Comparison of ENCODE assay signal across 7 mouse cellular contexts in the genomic region with DNA sequence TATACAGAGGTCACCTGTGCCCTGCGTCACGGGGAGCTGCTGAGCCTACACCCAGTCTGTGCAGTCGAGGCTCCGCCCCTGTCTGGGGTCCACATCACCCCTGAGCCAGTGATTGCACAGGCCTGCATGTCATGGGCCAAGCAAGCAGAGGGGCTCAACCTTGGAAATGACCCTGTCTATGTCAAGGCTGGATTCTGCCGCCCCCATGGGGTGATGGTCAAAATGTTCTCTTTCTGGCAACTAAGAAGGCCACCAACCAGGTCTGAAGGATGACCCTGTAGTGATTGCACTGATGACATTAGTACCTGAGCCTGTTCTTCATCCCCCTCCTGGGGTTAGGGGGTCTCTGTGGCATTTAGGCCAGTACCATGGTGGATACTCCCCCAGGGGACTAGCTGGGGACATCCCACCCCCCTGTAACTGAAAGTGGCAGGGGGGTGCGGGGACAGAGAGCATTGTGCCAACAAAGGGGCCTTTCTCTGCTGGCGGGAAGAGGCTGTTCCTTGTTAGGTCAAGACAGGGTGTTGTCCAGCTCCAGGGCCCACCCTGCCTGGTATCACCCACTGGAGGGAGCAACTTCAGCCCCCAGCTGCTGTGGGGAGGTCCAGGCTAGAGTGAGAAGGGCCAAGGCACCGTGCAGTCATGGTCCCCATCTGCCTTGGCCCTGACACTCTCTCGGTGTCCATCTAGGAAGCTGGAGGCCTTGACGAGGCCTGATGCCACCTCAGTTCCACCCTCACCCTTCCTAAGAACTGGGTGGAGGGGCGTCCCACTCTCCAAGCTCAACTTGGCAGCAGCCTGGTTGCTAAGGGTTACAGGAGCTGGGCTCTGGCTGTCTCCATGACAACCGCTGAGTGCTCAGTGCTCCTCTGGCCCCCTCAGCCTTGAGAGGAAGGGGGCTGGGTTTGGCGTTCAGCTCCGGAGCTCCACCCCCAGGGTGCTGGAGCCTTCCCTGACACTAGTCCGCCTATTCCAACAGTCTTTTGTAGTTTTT. TPM values are rescaled to one million over a fixed set of nuclear protein-coding genes. Genes with fewer than 3 reads are reported as not detected.
A peak's percentile ranks its signal among the peaks of the same experiment; 100 is the strongest.
DNase-seq lines count a peak whose midpoint lies in the region; ATAC-seq and TF ChIP-seq lines count a peak whose summit lies in the region.

No protein-coding gene starts in this region.

- no peak overlapping the region for H3K9ac ChIP-seq in CH12.LX (ENCODE audit: insufficient read depth, low read depth)
- peak overlapping the region; percentile 80 for H3K9ac ChIP-seq in midbrain, embryonic 14.5 days (replicated peaks; ENCODE audit: low read length)

- WGBS in midbrain, embryonic 14.5 days, result 4% methylated on average over 15 of the region's 15 CpGs

- H3K4me3 ChIP-seq in CH12.LX (replicated peaks in 1 of 3; ENCODE audit: low read depth in 2 of 3, low read length in 2 of 3, poor library complexity in 1 of 3), result no peak overlapping the region
- H3K4me3 ChIP-seq in midbrain, embryonic 14.5 days (replicated peaks; ENCODE audit: low read depth, low read length), result peak overlapping the region; percentile 63

- TF ChIP-seq EP300 in CH12.LX (IDR thresholded peaks at IDR 0.05; ENCODE audit: low read length), result no peak

- peak in 1 of 2 experiments; percentile 29; a peak in 2 of 4 replicates for TF ChIP-seq CTCF in CH12.LX (conservative IDR thresholded peaks at IDR 0.05 in 1 of 2, IDR thresholded peaks at IDR 0.05 in 1 of 2; ENCODE audit: low read depth in 2 of 2, low read length in 2 of 2)

- no peaks in the 10 kb centered on the region for H3K9me3 ChIP-seq in CH12.LX (replicated peaks; ENCODE audit: low read length)
- H3K9me3 ChIP-seq in midbrain, embryonic 14.5 days (ENCODE audit: control insufficient read depth, low read length), result no peaks in the 10 kb centered on the region

- H3K79me2 ChIP-seq in CH12.LX (replicated peaks; ENCODE audit: control insufficient read depth, extremely low read depth, insufficient read depth, poor library complexity, severe bottlenecking), result no peaks in the 10 kb centered on the region

- H3K36me3 ChIP-seq in CH12.LX (replicated peaks in 1 of 2; ENCODE audit: control insufficient read depth in 1 of 2, insufficient read depth in 1 of 2, low read length in 1 of 2), result peaks cover 14 to 18% of the 10 kb centered on the region in 2 experiments
- H3K36me3 ChIP-seq in midbrain, embryonic 14.5 days (ENCODE audit: control insufficient read depth, insufficient read depth, low read length), result peaks cover 46% of the 10 kb centered on the region

- in situ Hi-C loops in CH12.LX (cut with MboI; ENCODE audit: low pct_ligation_motif_present, low pct_unique_long_range_greater_than_20kb, low sequenced_read_pairs), result no loop called here

- intact Hi-C loops in gastrocnemius, postnatal 14 days (cut with DNase I; ENCODE audit: low total_unique reads), result no loop called here

- H3K27me3 ChIP-seq in CH12.LX (replicated peaks), result peaks cover 24% of the 10 kb centered on the region
- no peaks in the 10 kb centered on the region for H3K27me3 ChIP-seq in midbrain, embryonic 14.5 days (ENCODE audit: control insufficient read depth, insufficient read depth, low read length)

- TF ChIP-seq POLR2A in CH12.LX (IDR thresholded peaks at IDR 0.05; ENCODE audit: low read depth, low read length), result no peak

- H3K4me2 ChIP-seq in CH12.LX (ENCODE audit: insufficient read depth, low read depth, poor library complexity, severe bottlenecking), result no peak overlapping the region
- peak overlapping the region; percentile 88 for H3K4me2 ChIP-seq in midbrain, embryonic 14.5 days (ENCODE audit: low read length)

- H3K4me1 ChIP-seq in CH12.LX (ENCODE audit: control insufficient read depth in 1 of 2, insufficient read depth in 2 of 2), result peaks cover 3 to 7% of the 10 kb centered on the region in 2 experiments; a peak in 2 of 4 replicates
- H3K4me1 ChIP-seq in midbrain, embryonic 14.5 days (ENCODE audit: control insufficient read depth, insufficient read depth, low read length), result peaks cover 29% of the 10 kb centered on the region

- DNase-seq in CH12.LX (ENCODE audit: extremely low read depth) (no peak), ES-CJ7 (ENCODE audit: low read depth, low spot score) (peak; percentile 95)
- DNase-seq in embryo, embryonic 10 days (ENCODE audit: low spot score), result peak; percentile 93
- peak; percentile 66 for DNase-seq in gastrocnemius, postnatal 14 days
- peak; percentile 78 to 88 for DNase-seq in left cerebral cortex, adult 18-20 months (ENCODE audit: low spot score in 2 of 2)
- peak; percentile 96 for DNase-seq in midbrain, embryonic 14.5 days

- ATAC-seq in midbrain, embryonic 14.5 days (ENCODE audit: low FRiP score, low TSS enrichment), result peak; percentile 89
- no peak for ATAC-seq in monocyte, adult 5-6 weeks (replicated peaks; ENCODE audit: insufficient number of reproducible peaks, low FRiP score, low TSS enrichment, poor library complexity, severe bottlenecking)

- no peak overlapping the region for H3K27ac ChIP-seq in CH12.LX (ENCODE audit: insufficient read depth, low read depth)
- peak overlapping the region; percentile 95 for H3K27ac ChIP-seq in midbrain, embryonic 14.5 days (replicated peaks; ENCODE audit: low read depth, low read length)

- dilution Hi-C loops in CH12.LX (cut with MboI; ENCODE audit: extremely low pct_ligation_motif_present, extremely low pct_unique_long_range_greater_than_20kb, low sequenced_read_pairs), result no loop called here

- TF ChIP-seq RAD21 in CH12.LX (IDR thresholded peaks at IDR 0.05; ENCODE audit: low read depth, low read length), result peak; percentile 22

TF ChIP-seq in CH12.LX, 34 proteins besides CTCF, POLR2A, EP300 and RAD21:
- no peak for TF ChIP-seq ZKSCAN1 (IDR thresholded peaks at IDR 0.05; ENCODE audit: borderline replicate concordance, low read depth, low read length)
- no peak for TF ChIP-seq ZC3H11A (IDR thresholded peaks at IDR 0.05; ENCODE audit: low read depth, low read length)
- no peak for TF ChIP-seq NRF1 (IDR thresholded peaks at IDR 0.05; ENCODE audit: low read depth, low read length)
- TF ChIP-seq USF2 (conservative IDR thresholded peaks at IDR 0.05; ENCODE audit: low read depth, low read length), result no peak
- no peak for TF ChIP-seq IRF4 (IDR thresholded peaks at IDR 0.05; ENCODE audit: low read depth, low read length)
- TF ChIP-seq CHD1 (IDR thresholded peaks at IDR 0.05; ENCODE audit: low read depth, low read length), result no peak
- no peak for TF ChIP-seq HCFC1 (IDR thresholded peaks at IDR 0.05; ENCODE audit: low read depth, low read length)
- TF ChIP-seq SIN3A (IDR thresholded peaks at IDR 0.05; ENCODE audit: low read length), result no peak
- TF ChIP-seq NELFE (IDR thresholded peaks at IDR 0.05; ENCODE audit: low read depth, low read length), result no peak
- no peak for TF ChIP-seq PAX5 (IDR thresholded peaks at IDR 0.05; ENCODE audit: low read length)
- no peak for TF ChIP-seq ZMIZ1 (IDR thresholded peaks at IDR 0.05; ENCODE audit: low read depth, low read length)
- TF ChIP-seq MAZ (IDR thresholded peaks at IDR 0.05; ENCODE audit: low read depth, low read length), result no peak
- no peak for TF ChIP-seq ETS1 (conservative IDR thresholded peaks at IDR 0.05; ENCODE audit: low read depth, low read length)
- TF ChIP-seq ZNF384 (IDR thresholded peaks at IDR 0.05; ENCODE audit: low read depth, low read length), result no peak
- TF ChIP-seq MAFK (IDR thresholded peaks at IDR 0.05; ENCODE audit: insufficient replicate concordance, low read length), result no peak
- TF ChIP-seq KAT2A (IDR thresholded peaks at IDR 0.05; ENCODE audit: insufficient replicate concordance, low read length), result no peak
- no peak for TF ChIP-seq ELF1 (IDR thresholded peaks at IDR 0.05; ENCODE audit: low read depth, low read length)
- no peak for TF ChIP-seq CHD2 (IDR thresholded peaks at IDR 0.05; ENCODE audit: low read length)

RNA-seq across cellular contexts. Expression of a gene that starts 1.2 kb away (rescaled TPM):
- 0.13 TPM in 1 of 2 replicates, not detected in the other for total RNA-seq in CH12.LX (2012; rRNA removed)
- total RNA-seq in CH12.LX (2014; rRNA removed), result not detected in 2 replicates
- polyA plus RNA-seq in CH12.LX (2012; ENCODE audit: insufficient read length, low read depth), result not detected in 2 replicates
- total RNA-seq in gastrocnemius, postnatal 14 days (2021), result 10 to 100 TPM; 14.5 to 24.5 TPM
- 10 to 100 TPM; 86.4 to 94.3 TPM for total RNA-seq in left cerebral cortex, adult 18-20 months (2021)
- 38.8 and 42.9 TPM in 2 replicates for polyA plus RNA-seq in midbrain, embryonic 14.5 days (2014; fragmentation: Nextera tagmentation; extraction: Ambion mirVana)
- total RNA-seq in monocyte, adult 5-6 weeks (2017), result not detected in 3 replicates

RNA-seq across cellular contexts. Expression of a gene that starts 12.8 kb away (rescaled TPM):
- total RNA-seq in CH12.LX (2012; rRNA removed) (0.08 and 0.17 TPM in 2 replicates), CH12.LX (2014; rRNA removed) (not detected in 2 replicates)
- 0.26 TPM in 1 of 2 replicates, not detected in the other for polyA plus RNA-seq in CH12.LX (2012; ENCODE audit: insufficient read length, low read depth)
- total RNA-seq in gastrocnemius, postnatal 14 days (2021), result 1 to 10 TPM; 1.3 to 2.8 TPM
- total RNA-seq in left cerebral cortex, adult 18-20 months (2021), result 10 to 100 TPM; 16.4 to 19.1 TPM
- polyA plus RNA-seq in midbrain, embryonic 14.5 days (2014; fragmentation: Nextera tagmentation; extraction: Ambion mirVana), result not detected in 2 replicates
- total RNA-seq in monocyte, adult 5-6 weeks (2017), result not detected in 3 replicates

RNA-seq across cellular contexts. Expression of a gene that starts 14.5 kb away (rescaled TPM):
- 204 and 243 TPM in 2 replicates for total RNA-seq in CH12.LX (2012; rRNA removed)
- total RNA-seq in CH12.LX (2014; rRNA removed), result 134 and 139 TPM in 2 replicates
- polyA plus RNA-seq in CH12.LX (2012; ENCODE audit: insufficient read length, low read depth), result 148 and 191 TPM in 2 replicates
- 100 to 1,000 TPM; 123 to 134 TPM for total RNA-seq in gastrocnemius, postnatal 14 days (2021)
- total RNA-seq in left cerebral cortex, adult 18-20 months (2021), result 100 to 1,000 TPM; 141 to 145 TPM
- polyA plus RNA-seq in midbrain, embryonic 14.5 days (2014; fragmentation: Nextera tagmentation; extraction: Ambion mirVana), result 274 and 309 TPM in 2 replicates
- total RNA-seq in monocyte, adult 5-6 weeks (2017), result 79.7 to 131 TPM (median 108 TPM) in 3 replicates

RNA-seq across cellular contexts. Expression of a gene that starts 14.5 kb away (rescaled TPM):
- 76.6 and 77.3 TPM in 2 replicates for total RNA-seq in CH12.LX (2012; rRNA removed)
- total RNA-seq in CH12.LX (2014; rRNA removed), result 58.9 and 64.9 TPM in 2 replicates
- polyA plus RNA-seq in CH12.LX (2012; ENCODE audit: insufficient read length, low read depth), result 98.4 and 129 TPM in 2 replicates
- total RNA-seq in gastrocnemius, postnatal 14 days (2021), result 10 to 100 TPM; 25.3 to 27.5 TPM
- 10 to 100 TPM; 42.0 to 49.1 TPM for total RNA-seq in left cerebral cortex, adult 18-20 months (2021)
- 44.8 and 48.8 TPM in 2 replicates for polyA plus RNA-seq in midbrain, embryonic 14.5 days (2014; fragmentation: Nextera tagmentation; extraction: Ambion mirVana)
- 74.6 to 94.0 TPM (median 75.3 TPM) in 3 replicates for total RNA-seq in monocyte, adult 5-6 weeks (2017)

RNA-seq across cellular contexts. Expression of a gene that starts 34.2 kb away (rescaled TPM):
- total RNA-seq in CH12.LX (2012; rRNA removed), result 12.5 and 14.0 TPM in 2 replicates
- 7.5 and 9.0 TPM in 2 replicates for total RNA-seq in CH12.LX (2014; rRNA removed)
- 11.8 TPM in 2 replicates for polyA plus RNA-seq in CH12.LX (2012; ENCODE audit: insufficient read length, low read depth)
- total RNA-seq in gastrocnemius, postnatal 14 days (2021), result 1 to 10 TPM; 8.5 to 8.7 TPM
- 1 to 10 TPM; 7.9 to 9.8 TPM for total RNA-seq in left cerebral cortex, adult 18-20 months (2021)
- 24.0 and 34.4 TPM in 2 replicates for polyA plus RNA-seq in midbrain, embryonic 14.5 days (2014; fragmentation: Nextera tagmentation; extraction: Ambion mirVana)
- 2.0 to 3.7 TPM (median 3.4 TPM) in 3 replicates for total RNA-seq in monocyte, adult 5-6 weeks (2017)

Comparison
In these comparisons a context has a peak if more than half of its experiments do, and no peak if none do; other contexts are left out.
1. RNA of a gene that starts 1.2 kb away (total RNA-seq): 86.4 to 94.3 TPM in left cerebral cortex, adult 18-20 months and 14.5 to 24.5 TPM in gastrocnemius, postnatal 14 days; 0.13 TPM in CH12.LX and not detected in monocyte, adult 5-6 weeks; every median in the first group is over 10 times any median in the second.
2. RNA of a gene that starts 12.8 kb away (total RNA-seq): 16.4 to 19.1 TPM in left cerebral cortex, adult 18-20 months; 1.3 to 2.8 TPM in gastrocnemius, postnatal 14 days, 0.08 to 0.17 TPM in CH12.LX and not detected in monocyte, adult 5-6 weeks; every median in the first group is over 4 times any median in the second.